Mouse (Mus musculus): ENCODE results near the gene Smyd2. TPM values are rescaled to one million over a fixed set of nuclear protein-coding genes. Genes with fewer than 3 reads are reported as not detected.
A peak's percentile ranks its signal among the peaks of the same experiment; 100 is the strongest.

Smyd2 gene
- total RNA-seq, 2 experiments from 2014 or later, result 12.1 to 17.6 TPM

DNA sequence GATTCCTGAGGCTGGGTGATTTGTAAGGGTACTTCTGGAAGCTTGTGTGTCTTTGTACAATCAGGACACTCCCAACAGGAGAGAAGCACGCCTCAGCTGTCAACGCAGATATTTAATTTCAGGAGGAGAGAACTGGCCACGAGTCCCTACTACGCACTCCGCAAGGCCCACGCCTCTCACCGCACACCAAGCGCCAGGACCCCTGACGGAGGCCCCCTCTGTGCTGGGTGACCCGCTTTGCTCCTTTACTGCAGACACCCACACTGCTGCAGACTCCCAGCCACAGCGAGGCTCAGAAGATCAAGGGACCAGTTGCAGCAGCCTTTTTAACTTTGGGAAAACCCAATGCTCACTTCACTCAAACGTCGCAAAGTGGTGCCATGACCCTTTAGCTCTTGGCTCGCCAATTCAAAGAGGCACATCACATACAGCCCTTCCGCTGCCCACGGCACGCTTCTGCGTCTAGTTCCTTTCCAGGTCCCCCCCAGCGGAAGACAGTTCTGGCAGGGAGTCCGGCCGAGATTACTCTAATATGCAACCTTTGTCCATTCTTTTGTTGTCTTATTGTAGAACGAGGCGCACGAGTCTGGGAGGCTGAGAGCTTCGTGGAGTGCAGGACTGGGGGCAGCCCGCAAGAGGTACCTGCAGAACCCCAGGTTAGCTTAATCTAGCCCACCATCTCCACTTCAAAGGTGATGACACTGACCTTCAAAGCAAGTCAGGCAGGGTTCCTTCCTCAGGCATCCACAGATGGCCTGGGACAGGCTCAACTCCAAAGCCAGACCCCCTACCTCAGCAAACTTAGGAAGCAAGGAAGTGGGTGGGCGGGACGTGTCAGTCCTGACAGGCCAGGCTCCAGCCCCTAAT lies 1.2 kb downstream of the Smyd2 start:
- ATAC-seq (replicated peaks; ENCODE audit: low FRiP score, poor library complexity, severe bottlenecking), result no peak

DNA sequence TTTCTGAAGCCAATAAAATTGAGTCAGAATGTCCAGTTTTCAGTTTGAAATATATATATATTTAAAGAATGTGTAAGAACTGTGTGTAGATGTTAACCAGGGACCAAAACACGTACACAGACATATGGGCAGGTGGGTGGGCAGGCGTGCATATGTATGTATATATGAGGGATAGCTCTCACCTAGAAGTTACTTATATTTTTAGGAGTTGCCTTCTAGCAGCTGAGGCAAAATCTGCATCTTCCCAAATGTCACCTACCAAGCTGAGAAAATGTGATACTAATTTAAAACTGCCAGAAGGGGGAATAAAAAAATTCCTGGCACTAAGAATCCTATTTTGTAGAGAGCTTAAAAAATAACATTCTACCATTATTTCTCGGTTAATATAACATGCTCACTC lies 2.4 kb downstream of the Smyd2 start:
- no peak for ATAC-seq (replicated peaks; ENCODE audit: low FRiP score, poor library complexity, severe bottlenecking)

DNA sequence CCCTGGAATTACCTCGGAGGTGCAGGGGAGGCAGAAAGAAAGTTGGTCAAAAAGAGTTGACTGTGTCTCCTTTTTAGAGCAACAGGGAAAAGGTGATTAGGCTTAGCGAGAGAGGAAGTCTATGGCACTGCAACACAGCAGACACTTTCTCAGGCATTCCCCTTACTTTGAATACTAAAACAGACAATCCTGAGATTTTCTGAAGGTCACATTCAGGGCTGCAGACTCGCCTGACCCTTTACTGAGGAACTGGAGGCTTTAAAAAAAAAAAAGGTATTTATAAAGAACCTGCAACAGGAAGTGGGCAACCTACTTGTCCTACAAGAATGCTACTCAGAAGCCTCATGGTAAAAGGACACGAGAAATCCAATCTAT lies 5.0 kb downstream of the Smyd2 start:
- ATAC-seq (replicated peaks; ENCODE audit: low FRiP score, poor library complexity, severe bottlenecking), result no peak

DNA sequence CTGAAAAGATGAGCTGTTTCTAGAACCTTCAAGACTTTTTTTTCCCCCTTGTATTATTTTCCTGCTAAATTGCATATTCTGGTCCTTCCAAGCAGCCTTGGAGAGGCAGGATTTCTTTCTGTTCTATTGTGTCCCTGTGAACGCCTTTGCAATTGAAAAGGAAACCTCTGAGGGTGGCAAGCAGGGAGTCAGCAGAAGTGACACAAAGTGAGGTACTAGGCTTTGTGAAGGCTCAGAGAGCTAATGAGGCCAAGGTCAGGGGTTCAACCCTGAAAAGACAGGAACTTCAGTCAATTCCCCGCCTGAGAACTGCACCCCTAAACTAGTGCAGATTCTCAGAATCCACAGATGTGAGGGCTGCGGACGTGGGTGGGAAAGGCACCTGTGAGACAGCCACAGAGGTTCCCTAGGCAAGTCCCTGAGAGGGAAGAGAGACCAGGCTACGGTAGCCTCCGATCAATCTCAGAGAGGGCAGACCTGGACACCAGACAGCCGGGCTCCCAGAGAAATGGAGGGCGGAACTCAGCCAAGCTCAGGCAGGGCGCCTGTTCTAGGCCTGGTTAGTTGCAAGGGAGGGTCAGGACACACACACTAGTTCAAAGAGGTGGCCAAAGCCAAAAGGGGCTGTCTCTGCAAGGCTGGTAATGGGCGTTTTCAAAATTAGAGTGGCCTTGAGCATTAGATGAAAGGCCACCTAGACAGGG lies 5.6 kb downstream of the Smyd2 start:
- ATAC-seq (replicated peaks; ENCODE audit: low FRiP score, poor library complexity, severe bottlenecking), result no peak

DNA sequence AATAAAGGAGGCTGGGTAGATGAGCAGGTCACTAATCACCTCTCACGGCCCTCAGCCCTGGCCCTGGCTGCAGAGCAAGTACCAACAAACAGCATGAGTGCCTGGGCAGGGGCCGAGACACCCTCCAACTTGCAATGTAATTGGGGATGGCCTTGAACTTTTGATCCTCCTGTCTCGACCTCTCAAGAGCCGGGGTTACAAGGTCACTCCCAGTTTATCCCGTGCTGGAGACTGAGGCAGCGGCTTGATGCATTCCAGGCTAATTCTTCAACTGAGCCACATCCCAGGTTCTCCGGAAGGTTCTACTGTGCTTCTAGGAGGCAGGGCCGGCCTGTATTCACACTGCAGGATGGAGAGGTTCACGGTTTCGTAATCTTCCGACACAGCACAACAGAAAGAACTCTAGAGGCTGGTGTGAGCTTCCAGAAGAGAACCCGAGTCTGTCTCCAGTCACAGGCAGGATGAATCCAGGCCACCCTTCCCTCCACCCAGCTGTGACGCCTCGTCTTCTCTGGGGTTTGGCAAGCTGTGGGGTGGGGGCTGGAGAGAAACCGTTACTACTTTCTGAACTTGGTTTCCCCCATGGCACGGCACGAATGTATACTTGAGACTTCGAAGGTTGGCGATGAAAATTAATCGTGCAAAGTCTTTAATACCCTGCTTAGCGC lies 8.9 kb downstream of the Smyd2 start:
- ATAC-seq (replicated peaks; ENCODE audit: low FRiP score, poor library complexity, severe bottlenecking), result no peak

DNA sequence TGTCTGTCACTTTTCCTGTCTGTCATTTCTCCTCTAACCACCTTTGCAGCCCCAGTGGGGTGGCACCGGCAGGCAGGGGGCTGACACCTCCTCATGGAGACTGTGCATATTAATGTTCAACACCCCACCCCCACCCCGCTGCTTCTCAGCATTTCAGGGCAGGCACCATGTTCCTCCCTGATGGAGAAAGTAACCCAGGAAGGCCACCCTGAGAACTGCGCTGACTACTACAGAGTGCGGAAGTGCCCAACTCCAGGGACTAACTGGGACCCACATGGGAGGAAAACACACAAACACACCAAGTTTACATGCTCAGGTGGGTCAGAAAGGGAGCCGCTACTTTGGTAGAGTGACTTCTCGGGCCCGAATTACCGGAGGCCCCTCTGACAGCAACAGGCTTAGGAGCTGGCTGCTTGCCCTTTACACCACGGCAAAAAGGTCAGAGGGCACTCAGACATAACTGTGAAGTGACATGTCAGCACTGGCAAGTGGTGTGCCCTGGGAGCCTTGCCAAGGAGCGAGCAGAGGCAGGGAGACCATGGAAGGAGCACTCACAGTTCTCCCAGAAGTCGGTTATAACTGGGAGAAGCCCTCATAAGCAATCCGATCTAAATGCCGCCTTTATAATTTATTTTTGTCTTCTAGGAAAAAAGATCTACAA lies 11.3 kb downstream of the Smyd2 start:
- ATAC-seq (replicated peaks; ENCODE audit: low FRiP score, poor library complexity, severe bottlenecking), result no peak

DNA sequence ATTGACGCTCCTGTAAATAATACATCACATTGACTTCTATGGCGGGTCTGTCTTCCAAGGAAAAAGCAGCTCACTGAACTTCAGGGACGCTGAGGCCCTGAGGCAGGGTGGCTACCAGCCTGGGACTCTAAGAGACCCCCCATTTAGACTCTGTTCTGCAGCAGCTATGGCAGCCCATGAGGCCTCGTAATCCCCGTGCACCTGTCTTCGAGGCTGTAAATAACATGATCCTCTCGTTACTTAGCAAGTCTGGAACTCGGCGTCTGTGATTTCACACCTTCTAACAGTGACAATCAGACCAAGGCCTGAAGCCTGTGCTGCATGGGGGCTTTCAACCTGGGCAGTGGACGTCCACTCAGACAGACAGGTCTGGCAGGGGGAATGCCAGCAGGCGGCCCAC lies 19.0 kb downstream of the Smyd2 start:
- ATAC-seq (replicated peaks; ENCODE audit: low FRiP score, poor library complexity, severe bottlenecking), result no peak

DNA sequence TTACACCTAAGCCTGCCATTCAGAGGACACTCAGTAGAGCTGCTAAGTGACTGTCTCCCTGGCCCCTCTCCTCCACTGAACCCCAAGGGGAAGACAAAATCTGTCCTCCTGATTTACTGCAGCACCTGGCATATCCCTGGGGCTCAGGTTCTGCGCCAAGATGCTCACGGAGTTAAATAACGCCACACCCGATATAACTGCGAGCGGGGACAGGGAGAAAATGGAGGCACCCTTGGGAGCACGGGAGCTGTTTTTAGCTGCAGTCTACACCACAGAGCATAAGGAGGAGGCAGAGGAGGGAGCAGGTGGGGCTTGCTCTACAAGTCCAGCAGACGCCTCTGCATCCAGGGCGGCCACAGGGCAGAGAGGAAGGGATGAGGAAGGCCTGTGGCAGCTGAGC lies 19.8 kb downstream of the Smyd2 start:
- ATAC-seq (replicated peaks; ENCODE audit: low FRiP score, poor library complexity, severe bottlenecking), result no peak

DNA sequence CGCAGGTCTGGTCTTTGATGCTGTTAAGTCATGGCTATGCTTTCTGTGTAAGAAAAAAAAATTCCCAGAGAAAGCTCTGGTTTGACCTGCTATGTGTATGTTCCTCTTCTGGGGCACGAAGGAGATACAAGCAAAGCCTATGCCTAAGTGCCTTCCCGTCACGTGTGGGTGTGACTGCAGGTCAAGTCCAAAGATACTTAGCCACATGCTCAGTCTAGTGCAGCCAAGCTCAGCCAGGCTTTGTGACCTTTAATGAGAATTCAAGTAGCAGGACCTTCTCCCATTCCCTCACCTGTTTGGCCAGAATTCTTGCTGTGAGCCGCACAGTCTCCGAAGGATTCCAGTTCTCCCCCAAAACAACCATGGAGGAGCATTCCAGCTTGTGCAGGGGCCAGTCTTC lies 22.6 kb downstream of the Smyd2 start:
- no peak for ATAC-seq (replicated peaks; ENCODE audit: low FRiP score, poor library complexity, severe bottlenecking)

DNA sequence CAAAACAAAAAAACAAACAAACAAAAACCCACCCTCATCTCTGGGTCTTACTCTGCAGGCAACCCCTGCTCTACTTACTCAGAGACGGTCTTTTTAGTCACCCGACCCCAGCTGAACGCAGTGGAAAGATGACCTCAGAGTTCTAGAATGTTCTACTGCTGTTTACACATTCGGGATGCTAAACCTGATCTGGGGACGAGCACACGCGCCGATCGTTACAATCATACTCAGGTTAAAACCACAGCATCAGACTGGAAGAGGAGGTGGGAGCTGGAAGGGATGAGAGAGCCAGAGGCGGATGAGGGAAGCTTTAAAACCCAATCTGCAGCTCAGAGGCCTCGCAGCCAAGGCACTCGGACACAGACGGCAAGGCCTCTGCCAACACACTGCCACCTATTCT lies 23.5 kb downstream of the Smyd2 start:
- no peak for ATAC-seq (replicated peaks; ENCODE audit: low FRiP score, poor library complexity, severe bottlenecking)

DNA sequence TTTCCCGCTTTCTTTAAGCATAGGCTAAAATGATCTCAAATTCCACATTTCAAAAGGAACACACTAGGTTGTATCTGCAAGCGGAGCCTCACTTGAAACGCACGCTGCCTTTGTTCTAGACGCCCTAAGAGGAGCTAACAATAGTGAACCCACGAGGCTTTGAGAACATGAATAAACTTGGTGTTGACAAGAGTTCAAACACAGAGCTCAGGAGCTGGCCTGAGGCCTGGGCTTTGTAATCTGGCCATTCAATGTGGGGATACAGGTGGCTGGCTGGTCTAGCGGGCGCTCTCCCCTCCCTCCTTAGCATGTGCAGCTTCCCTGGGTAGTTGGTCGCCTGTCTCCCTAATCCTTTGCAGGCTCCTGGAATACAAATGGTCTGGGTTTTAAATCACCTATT lies 24.3 kb downstream of the Smyd2 start:
- ATAC-seq (replicated peaks; ENCODE audit: low FRiP score, poor library complexity, severe bottlenecking), result no peak

DNA sequence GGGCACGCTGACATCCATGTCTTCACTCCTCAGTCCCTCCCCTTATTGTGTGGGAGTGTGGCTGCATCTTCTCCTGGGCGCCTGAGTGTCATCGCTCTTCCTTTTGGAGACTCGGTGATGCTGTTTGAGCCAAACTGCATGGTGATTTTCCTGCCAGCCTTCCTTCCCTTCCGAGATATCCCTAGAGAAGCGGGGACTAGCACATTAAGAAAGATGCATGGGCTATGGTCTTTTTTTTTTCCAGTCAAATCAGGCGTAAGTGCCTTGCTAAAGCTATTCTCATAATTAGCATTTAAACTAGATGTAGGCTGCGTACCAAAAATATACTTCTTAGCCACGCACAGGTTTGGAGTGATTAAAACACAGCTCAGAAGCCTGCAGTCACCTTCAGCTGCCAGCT lies 28.0 kb downstream of the Smyd2 start:
- no peak for ATAC-seq (replicated peaks; ENCODE audit: low FRiP score, poor library complexity, severe bottlenecking)

DNA sequence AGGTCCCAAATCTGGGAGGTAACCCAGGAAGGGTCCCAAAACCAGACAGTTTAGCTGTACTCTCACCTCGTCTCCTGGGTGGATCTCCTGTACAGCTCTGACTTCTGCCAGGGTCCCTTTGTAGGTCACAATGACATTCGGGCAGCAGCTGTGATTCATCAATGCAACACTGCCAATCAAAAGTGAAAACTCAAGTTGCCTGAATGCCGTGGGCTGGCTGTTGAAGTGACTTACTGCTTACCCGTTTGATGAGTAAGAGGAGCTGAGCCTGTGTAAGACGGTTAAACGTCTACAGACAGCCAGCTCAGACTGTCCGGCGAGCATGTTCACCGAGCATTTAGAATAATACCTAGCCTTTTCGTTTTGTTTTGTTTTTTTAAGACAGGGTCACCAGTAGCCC lies 33.4 kb downstream of the Smyd2 start:
- ATAC-seq (replicated peaks; ENCODE audit: low FRiP score, poor library complexity, severe bottlenecking), result no peak

DNA sequence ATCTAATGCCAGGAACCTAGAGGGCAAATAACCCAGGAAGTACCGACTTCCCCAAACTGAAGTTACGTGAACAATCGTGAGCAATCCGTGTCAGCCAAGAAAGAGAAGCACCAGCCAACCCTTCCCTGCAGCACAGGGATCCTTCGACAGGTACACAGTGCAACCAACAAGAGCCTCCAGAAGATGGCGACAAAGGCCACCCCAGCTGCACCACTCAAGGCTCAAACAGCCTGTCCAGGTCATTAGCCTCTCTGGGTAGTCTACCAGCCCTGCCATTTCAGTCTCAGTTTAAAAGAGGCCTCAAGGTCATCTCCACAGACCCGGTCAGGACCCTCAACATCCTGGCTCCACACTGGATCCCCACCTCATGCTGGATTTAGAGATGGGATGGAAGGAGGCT lies 34.6 kb downstream of the Smyd2 start:
- ATAC-seq (replicated peaks; ENCODE audit: low FRiP score, poor library complexity, severe bottlenecking), result peak; percentile 63

DNA sequence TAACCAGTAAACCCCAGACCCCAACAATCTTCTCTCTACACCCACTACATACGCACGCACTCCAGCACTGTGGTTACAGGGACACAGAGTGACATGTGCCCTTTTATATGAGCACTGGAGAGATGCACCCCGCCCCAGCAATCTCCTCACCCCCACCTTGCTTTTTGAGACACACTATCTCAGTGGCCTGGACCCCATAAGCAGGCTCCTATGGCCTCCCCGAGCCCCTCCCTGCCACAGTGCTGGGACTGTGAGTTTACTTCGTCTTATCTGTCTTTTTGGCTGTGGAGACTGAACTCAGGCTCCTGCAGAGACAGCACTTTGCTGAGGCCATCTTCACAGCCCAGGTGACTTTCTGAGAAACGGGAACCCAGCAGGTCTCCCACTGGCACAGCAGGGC lies 36.2 kb downstream of the Smyd2 start:
- no peak for ATAC-seq (replicated peaks; ENCODE audit: low FRiP score, poor library complexity, severe bottlenecking)

DNA sequence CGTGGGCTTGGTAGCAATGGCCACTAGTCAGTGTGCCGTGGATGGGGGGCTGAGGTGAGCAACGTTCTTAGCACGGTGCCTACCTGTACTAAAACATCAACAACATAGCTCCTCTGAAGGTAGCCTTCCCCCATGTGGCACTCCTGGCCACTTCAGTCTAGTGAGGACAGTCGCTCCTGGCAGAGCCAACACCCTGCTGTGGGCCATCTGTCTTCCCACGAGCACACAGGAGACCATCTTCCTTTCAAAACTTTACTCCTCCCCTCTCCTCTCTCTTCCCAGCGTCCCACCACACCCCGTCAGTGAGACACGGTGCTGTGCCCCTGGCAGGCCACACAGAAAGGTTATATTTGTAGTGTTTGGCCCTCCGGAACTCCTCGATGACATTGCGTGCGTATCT lies 37.2 kb downstream of the Smyd2 start:
- no peak for ATAC-seq (replicated peaks; ENCODE audit: low FRiP score, poor library complexity, severe bottlenecking)

DNA sequence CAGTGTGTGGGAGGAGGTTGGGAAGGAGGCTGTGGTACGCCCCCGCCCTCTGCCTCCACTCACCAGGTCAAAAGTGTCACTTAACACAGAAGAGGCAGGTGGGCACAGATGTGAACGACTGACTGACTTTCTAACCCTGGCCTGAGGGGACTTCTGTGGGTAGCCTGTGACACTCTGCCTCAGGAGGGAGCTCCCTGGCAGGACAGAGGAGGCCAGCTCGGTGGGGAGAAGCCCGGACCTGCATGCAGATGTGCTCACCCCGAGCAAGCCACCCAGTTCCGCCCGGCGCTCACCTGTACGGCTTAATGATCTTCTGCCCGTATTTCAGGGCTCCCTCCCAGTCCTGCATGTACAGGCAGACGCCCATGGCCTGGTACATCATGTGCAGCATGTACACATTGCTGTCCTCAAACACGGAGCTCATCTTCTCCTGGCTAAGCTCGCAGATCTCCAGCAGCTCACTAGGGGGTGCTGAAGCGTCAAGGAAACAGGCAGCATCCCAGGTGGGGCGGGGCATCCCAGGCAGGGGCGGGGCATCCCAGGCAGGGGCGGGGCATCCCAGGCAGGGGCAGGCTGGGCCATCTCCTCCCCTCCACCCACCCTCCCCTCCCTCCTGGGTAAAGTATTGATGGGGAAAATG lies 38.5 kb downstream of the Smyd2 start:
- 0 out of 2 replicates have a peak, but pooled peaks have one; percentile 21 for ATAC-seq (replicated peaks; ENCODE audit: low FRiP score, poor library complexity, severe bottlenecking)

DNA sequence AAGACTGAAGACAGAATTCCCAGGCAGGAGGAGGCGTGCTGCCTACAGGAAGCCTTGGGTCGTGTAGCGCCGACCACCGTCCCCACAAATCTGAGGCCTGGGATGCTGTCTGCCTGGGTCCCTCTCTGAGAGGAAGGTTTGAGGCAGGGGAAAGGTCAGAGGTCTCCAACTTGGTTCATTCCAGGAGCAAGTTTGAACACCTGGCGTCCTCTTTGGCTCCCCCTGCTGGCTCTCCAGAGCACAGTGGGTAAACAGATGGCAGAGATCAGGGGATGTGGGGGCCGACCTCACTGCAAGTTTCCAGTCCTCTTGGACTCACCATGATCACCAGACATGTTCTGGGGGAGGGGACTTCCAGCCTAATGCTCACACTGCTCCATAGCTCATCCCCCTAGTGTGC lies 39.3 kb downstream of the Smyd2 start:
- 0 out of 2 replicates have a peak, but pooled peaks have one; percentile 41 for ATAC-seq (replicated peaks; ENCODE audit: low FRiP score, poor library complexity, severe bottlenecking)

DNA sequence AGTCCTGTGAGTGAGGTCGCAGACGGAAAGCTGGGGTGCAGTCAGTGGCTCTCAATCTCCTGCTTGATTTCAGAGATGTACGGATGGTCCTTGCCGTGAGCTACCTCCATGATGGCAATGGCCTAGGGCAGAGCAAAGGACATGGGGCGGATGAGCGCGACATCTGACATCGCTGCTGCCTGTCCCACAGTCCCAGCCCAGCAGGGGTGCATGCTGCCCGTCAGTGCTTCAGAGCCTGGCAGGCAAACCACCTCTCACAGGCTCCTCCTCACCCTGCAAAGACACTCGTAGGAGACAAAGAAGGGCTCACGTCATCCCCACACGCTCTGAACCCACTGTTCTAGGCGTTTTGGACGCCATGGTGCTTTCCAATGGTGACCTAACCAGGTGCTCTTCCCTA lies 41.4 kb downstream of the Smyd2 start:
- ATAC-seq (replicated peaks; ENCODE audit: low FRiP score, poor library complexity, severe bottlenecking), result no peak

DNA sequence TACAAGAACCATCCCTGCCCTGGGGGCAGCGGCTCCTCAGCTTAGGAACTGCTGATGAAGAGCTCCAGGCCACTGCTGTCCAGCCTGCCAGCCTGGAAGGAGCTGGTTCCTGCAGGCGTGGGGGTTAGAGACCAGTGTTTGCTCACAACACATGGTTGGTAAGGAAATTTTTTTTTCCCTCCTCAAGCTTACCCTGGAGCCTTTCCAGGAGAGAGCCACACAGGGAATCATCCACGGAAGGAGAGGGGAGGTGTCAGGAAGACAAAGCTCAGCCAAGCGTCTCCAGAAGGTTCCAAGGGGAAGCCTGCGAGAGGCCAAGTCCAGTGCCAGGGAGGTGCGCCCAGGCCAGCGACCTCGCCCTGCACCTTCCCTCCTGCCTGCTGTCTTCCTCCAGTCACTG lies 42.2 kb downstream of the Smyd2 start:
- no peak for ATAC-seq (replicated peaks; ENCODE audit: low FRiP score, poor library complexity, severe bottlenecking)

Measured in erythroblast, adult 5-6 weeks (primary cell).